Mouse (Mus musculus) lung, adult 18-20 months (tissue): ENCODE measurements at regions not wholly inside any gene's neighbourhood (a gene's known extent, or its start where the extent isn't known, plus 50 kb on each side); places are given as distances from the start of the nearest gene placed in this dataset.
"Not testable (repeated sequence)": the region's sequence is repeated elsewhere in the genome, so short reads cannot be mapped to it uniquely, and the experiment has no call there.

Experiments
- DNase-seq, 2 experiments: peaks; one replicate each; pipeline ENCODE4 v3.0.0; 2022; ENCODE audit warnings: mixed read lengths in 2 of 2

- DNase-seq, result peak; percentile 6 to 30
Measured at GRCm38 (mm10) chr13:27945062-27945461, 71.0 kb upstream of the Prl4a1 start.

- DNase-seq, result not testable (repeated sequence)
Measured at GRCm38 (mm10) chr13:27960421-27960820, 55.6 kb upstream of the Prl4a1 start.

GRCm38 (mm10) chr13:27962381-27962780, 53.6 kb upstream of the Prl4a1 start:
- DNase-seq, result not testable (repeated sequence)

- not testable (repeated sequence) for DNase-seq
Measured at GRCm38 (mm10) chr13:27966021-27966420, 50.0 kb upstream of the Prl4a1 start.
